Mouse (Mus musculus): Measurements from ENCODE around the gene Tfpi2. TPM values are rescaled to one million over a fixed set of nuclear protein-coding genes. Genes with fewer than 3 reads are reported as not detected.

Gene Tfpi2
- polyA plus RNA-seq, 1 experiment from 2014 or later: 0.57 TPM

Other genes starting within 250 kb of the Tfpi2 start
- gene Calcr, start 224.2 kb downstream of the Tfpi2 start, polyA plus RNA-seq (2016; fragmentation: Nextera tagmentation; extraction: Ambion mirVana): 0.23 and 0.30 TPM in 2 replicates
- not detected in 2 replicates for gene Gngt1, start 4.9 kb upstream of the Tfpi2 start, polyA plus RNA-seq (2016; fragmentation: Nextera tagmentation; extraction: Ambion mirVana)
- gene Gng11, start 15.0 kb upstream of the Tfpi2 start, polyA plus RNA-seq (2016; fragmentation: Nextera tagmentation; extraction: Ambion mirVana): 37.2 and 42.7 TPM in 2 replicates
- 45.1 and 54.6 TPM in 2 replicates for gene Bet1, start 98.1 kb upstream of the Tfpi2 start, polyA plus RNA-seq (2016; fragmentation: Nextera tagmentation; extraction: Ambion mirVana)

All from neural tube, embryonic 12.5 days (tissue).